Mouse (Mus musculus): ENCODE results near the gene Nkpd1. TPM values are rescaled to one million over a fixed set of nuclear protein-coding genes. Genes with fewer than 3 reads are reported as not detected.

Nkpd1 gene
- polyA plus RNA-seq, 1 experiment from 2014 or later, result 0.15 TPM

DNA sequence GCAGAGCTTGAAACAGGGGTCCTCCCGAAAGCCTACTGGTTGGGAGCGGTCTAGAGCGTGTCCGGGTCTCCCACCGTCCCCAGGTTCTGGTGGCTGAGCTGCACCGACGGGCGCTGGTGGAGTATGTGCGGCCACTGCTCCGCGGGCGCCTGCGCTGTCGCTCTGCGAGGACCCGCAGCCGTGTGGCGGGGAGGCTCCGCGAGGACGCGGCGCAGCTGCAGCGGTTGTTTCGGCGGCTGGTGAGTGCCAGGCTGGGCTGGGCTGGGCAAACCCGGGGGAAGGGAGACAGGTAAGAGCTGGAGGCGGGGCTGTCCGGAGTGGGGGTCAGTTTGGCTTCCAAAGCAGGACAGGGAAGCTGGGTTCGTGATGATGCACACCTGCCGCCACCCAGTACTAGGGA, 28.1 kb upstream of the Nkpd1 start:
- POLR2A ChIA-PET, result no interaction called here
- ATAC-seq (no peak), DNase-seq (ENCODE audit: low read depth, low spot score) (no peak)
- TF ChIP-seq CTCF (IDR thresholded peaks at IDR 0.05), result no peak
- in situ Hi-C loops (cut with MboI; ENCODE audit: low pct_unique_long_range_greater_than_20kb), result no loop called here
- CTCF ChIA-PET, result no interaction called here
- peaks cover 9% of the 10 kb centered on the region for H3K27me3 ChIP-seq

DNA sequence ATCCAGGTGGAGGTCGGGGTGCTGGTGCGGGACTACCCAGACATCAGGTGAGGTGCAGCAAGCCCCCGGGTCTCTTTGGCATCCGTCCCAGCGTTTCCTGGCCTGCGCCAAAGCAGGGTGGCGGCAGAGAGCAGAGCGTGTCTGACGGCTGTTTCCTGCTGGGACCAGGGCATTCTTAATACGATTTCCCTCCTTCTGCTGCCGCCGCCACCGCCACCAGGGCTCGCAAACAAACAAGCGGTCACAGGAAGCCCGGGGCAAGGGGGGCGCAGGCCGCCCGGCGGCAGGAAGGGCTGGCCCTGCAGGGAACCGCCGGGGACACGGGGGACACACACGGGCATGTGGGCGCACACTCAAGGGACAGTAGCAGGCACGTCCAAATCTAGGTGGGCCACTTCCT, 25.9 kb upstream of the Nkpd1 start:
- no peak for TF ChIP-seq CTCF (IDR thresholded peaks at IDR 0.05)
- DNase-seq (ENCODE audit: low read depth, low spot score), result no peak
- POLR2A ChIA-PET, result no interaction called here
- in situ Hi-C loops (cut with MboI; ENCODE audit: low pct_unique_long_range_greater_than_20kb), result no loop called here
- CTCF ChIA-PET, result interaction anchor here (1.3 kb wide), 1 partner anchor 9 kb away, joined by 3 read pairs; no protein-coding TSS in a partner anchor
- ATAC-seq, result no peak
- H3K27me3 ChIP-seq, result peaks cover 9% of the 10 kb centered on the region

DNA sequence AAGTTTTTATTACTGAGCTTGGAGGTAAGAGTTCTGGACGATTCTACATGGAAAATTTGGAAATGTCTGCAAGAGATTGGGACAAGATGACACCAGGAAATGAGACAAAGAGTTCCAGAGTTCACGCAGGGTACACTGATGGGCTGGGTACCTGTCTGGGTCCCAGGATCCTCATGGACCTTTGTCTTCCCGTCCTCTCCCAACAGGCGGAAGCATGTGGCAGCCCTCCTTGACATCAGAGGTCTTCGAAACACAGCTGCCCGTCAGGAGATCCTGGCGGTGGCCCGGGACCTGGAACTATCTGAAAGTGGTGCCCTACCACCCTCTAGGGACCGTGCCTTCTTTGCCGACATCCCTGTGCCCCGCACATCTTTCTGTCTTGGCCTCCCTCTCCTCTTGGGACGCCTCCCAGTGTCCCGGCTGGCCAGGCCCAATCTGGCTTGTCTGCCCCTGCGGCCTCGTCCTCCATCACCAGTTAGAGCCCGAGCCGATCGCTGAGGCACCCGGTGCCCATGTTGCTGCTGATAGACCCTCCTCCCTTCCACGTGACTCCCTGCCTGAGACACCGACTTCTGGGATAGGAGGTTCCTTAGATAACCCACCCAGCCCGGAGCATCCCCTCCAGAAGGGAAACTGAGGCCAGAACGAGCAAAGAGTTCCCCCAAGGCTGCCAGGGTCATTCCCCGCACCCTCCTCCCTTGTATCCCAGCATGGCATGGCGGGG, 22.7 kb upstream of the Nkpd1 start:
- CTCF ChIA-PET, result interaction anchor here (0.9 kb wide), 1 partner anchor 39 kb away, joined by 3 read pairs; no protein-coding TSS in a partner anchor
- no peak for DNase-seq (ENCODE audit: low read depth, low spot score)
- H3K27me3 ChIP-seq, result no peaks in the 10 kb centered on the region
- in situ Hi-C loops (cut with MboI; ENCODE audit: low pct_unique_long_range_greater_than_20kb), result loop anchor here (5.0 kb wide), 1 partner anchor 33 kb away; the partner anchor contains the start of gene Exoc3l2
- POLR2A ChIA-PET, result no interaction called here
- ATAC-seq, result no peak
- TF ChIP-seq CTCF (IDR thresholded peaks at IDR 0.05), result no peak

DNA sequence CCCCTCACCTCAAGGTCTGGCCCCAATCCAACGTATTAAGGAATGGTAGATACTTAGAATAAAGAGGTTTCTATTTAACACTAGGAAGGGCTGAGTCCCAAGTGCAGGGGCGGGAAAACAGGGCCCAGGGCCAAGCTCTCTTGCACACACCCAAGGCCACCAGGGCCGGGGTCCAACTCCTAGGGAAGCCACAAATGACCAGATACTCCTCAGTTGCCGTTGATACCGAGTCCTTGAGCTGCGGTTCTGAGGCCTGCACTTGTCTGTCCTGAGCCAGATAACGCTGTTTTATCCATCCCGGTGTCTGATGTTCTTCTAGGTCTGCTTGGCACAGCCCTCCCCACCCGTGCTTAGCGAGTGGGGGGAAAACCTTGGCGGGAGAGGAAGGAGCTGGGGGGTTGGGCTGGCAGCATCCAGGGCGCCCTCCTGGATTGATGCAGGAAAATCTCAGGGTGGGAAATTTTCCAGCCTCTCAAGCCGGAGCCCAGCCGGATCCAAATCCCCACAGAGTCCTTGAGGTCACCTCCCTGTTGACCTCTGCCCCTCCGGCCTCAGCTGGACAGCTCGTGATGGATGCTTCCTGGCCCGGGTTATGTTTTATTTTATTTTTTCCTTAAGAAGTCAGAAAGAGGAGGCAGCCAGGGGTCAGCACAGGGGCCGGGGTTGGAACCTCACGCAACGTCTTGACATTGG, 22.0 kb upstream of the Nkpd1 start:
- no peak for ATAC-seq
- ChIA-PET POLR2A (no interaction called here), CTCF (interaction anchor here (0.9 kb wide), 1 partner anchor 38 kb away, joined by 3 read pairs; no protein-coding TSS in a partner anchor)
- TF ChIP-seq CTCF (IDR thresholded peaks at IDR 0.05), result no peak
- H3K27me3 ChIP-seq, result no peaks in the 10 kb centered on the region
- DNase-seq (ENCODE audit: low read depth, low spot score), result no peak
- in situ Hi-C loops (cut with MboI; ENCODE audit: low pct_unique_long_range_greater_than_20kb), result loop anchor here (5.0 kb wide), 1 partner anchor 33 kb away; the partner anchor contains the start of gene Exoc3l2

DNA sequence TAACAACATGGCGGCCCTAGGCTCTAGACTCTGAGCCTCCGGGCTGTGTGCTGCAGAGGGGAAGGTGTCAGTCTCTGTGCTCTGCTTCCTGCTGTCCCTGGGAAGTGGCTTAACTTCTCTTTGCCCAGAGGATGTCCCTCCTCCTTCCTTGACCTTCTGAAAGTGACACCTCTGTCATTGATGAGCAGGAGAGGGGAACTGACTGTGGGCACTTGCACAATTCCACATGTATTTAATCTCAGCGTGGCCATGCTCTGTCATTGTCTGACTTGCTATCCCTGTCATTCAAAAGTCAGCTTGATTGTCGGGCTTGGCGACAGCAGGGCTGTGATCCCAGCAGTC, 21.5 kb upstream of the Nkpd1 start:
- in situ Hi-C loops (cut with MboI; ENCODE audit: low pct_unique_long_range_greater_than_20kb), result loop anchor here (5.0 kb wide), 1 partner anchor 34 kb away; the partner anchor contains the start of gene Exoc3l2
- no peaks in the 10 kb centered on the region for H3K27me3 ChIP-seq
- CTCF ChIA-PET, result interaction anchor here (1.1 kb wide), 1 partner anchor 91 kb away, joined by 3 read pairs; no protein-coding TSS in a partner anchor

DNA sequence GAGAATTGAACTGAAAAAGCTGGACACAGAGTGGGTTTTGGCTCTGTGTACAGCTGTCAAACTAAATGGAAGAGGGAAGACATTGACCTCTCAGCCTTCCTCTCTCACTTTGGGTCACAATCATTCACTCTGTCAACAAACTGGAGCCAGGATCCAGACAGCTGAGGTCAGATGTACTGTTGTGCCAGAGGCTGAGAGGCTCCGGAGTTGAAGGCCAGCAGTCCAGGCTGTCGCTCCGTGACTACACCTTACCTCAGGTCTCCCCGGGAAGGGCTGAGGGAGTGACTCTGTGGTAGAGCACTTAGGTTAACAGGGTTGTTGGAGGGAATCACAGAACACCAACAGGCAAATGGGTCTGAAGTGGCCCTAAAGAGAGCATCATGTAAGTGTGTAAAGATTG, 19.3 kb upstream of the Nkpd1 start:
- no peak for TF ChIP-seq CTCF (IDR thresholded peaks at IDR 0.05)
- no peaks in the 10 kb centered on the region for H3K27me3 ChIP-seq
- in situ Hi-C loops (cut with MboI; ENCODE audit: low pct_unique_long_range_greater_than_20kb), result loop anchor here (5.0 kb wide), 1 partner anchor 36 kb away; the partner anchor contains the start of gene Exoc3l2
- POLR2A ChIA-PET, result no interaction called here
- no peak for DNase-seq (ENCODE audit: low read depth, low spot score)
- no peak for ATAC-seq
- CTCF ChIA-PET, result no interaction called here

More for the DNA sequence above, 21.5 kb upstream of the Nkpd1 start:
- ATAC-seq (no peak), DNase-seq (ENCODE audit: low read depth, low spot score) (no peak)
- no peak for TF ChIP-seq CTCF (IDR thresholded peaks at IDR 0.05)
- POLR2A ChIA-PET, result no interaction called here

DNA sequence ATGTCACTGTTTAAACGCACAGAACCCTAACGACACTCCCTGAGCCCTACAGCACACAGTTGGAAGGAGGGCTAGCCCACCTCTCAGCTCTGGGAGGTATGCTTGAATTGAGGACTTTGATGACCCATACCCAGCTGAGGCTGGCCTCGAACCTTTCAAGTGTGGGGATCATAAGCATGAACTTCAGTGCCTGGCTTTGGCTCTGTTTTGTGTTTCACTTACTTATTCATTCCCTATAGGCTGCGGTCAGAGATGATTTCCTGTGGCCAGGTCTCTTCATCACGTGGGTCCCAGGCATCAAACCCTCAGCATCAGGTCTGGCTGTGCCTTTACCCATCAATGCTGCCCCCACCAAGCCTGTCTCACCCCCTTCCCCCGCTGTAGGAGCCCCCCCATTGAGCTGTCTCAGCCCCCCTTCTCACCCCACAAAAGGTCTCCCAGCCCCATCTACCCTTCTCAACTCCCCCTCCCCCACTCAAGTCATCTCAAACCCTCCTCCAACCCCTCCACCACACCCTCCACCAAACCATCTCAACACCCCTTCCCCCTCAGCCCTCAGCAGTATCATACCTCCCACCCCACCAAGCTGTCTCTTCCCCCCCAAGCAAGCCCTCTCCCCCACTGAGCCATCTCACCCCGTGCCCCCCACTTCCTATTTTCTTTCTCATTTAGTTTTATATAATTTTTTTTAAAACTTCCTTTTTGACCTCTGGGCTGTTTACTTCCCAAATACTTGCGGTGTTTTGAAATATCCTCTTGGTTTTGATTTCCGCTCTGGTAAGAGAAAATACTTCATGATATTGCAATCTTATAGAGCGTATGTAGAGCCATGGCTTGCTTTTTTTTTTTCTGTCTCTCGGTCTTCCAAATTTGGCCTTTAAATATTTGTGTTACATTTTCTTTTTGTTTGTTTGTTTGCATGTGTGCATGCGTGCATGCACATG, 16.9 kb upstream of the Nkpd1 start:
- ATAC-seq (no peak), DNase-seq (ENCODE audit: low read depth, low spot score) (no peak)
- no peaks in the 10 kb centered on the region for H3K27me3 ChIP-seq
- ChIA-PET CTCF (interaction anchor here (1.5 kb wide), 1 partner anchor 10 kb away, joined by 3 read pairs; no protein-coding TSS in a partner anchor), POLR2A (no interaction called here)
- in situ Hi-C loops (cut with MboI; ENCODE audit: low pct_unique_long_range_greater_than_20kb), result no loop called here
- TF ChIP-seq CTCF (IDR thresholded peaks at IDR 0.05), result no peak

DNA sequence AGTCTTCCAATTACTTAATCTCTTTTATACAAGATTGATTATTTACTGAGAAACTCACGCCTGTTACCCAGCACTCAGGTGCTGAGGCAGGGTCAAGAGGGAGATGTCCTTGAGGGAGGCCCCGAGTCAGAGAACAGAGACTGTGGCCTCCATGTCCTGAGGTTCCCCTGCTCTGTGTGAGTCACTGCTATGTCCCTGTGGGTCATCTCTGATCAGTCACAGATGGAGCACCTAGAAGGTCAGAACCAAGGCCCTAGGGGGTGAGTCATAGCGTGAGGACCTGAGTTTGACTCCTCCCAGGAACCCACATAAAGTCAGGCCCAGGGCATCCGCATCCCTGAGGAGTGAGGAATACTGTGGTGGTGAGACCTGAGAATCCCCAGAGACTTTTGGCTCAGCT, 16.0 kb upstream of the Nkpd1 start:
- ChIA-PET CTCF (interaction anchor here (1.5 kb wide), 1 partner anchor 11 kb away, joined by 3 read pairs; no protein-coding TSS in a partner anchor), POLR2A (no interaction called here)
- DNase-seq (ENCODE audit: low read depth, low spot score), result no peak
- H3K27me3 ChIP-seq, result no peaks in the 10 kb centered on the region
- TF ChIP-seq CTCF (IDR thresholded peaks at IDR 0.05), result no peak
- no peak for ATAC-seq
- in situ Hi-C loops (cut with MboI; ENCODE audit: low pct_unique_long_range_greater_than_20kb), result no loop called here

DNA sequence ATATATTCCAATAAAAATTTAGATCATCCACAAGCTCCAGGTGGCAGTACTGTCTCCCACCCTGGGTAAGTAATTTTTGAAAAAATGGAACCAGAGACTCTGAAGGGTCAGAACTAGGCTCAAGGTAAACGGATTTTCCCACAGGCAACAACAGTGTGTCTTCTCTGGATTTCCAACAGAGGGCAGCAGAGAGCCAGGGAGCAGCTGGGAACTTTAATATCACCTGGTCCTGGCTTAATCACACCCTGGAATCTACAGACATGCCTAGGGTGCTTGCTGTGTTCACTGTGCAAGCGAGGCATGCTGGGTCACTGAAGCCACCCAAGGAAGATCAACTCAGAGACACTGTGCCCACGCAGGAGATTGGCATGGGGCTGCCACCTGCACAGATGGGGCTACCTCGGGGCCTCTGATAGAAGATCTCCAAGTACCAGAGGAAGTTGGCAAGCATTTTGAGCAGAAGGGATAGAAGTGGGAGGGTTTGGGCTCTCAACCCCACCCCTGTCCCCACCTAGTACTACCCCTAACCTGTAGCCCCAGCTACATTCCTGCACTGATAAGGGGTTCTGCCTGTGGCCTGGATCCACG, 14.1 kb upstream of the Nkpd1 start:
- ChIA-PET POLR2A (no interaction called here), CTCF (interaction anchor here (0.7 to 4.5 kb wide), 8 partner anchors 14 to 165 kb away, joined by 3 to 20 read pairs (median 4); partner anchors contain the start of genes Nkpd1 and Ppp1r37)
- DNase-seq (ENCODE audit: low read depth, low spot score) (peak; percentile 20), ATAC-seq (peak; percentile 41)
- in situ Hi-C loops (cut with MboI; ENCODE audit: low pct_unique_long_range_greater_than_20kb), result no loop called here
- TF ChIP-seq CTCF (IDR thresholded peaks at IDR 0.05), result no peak
- H3K27me3 ChIP-seq, result no peaks in the 10 kb centered on the region

DNA sequence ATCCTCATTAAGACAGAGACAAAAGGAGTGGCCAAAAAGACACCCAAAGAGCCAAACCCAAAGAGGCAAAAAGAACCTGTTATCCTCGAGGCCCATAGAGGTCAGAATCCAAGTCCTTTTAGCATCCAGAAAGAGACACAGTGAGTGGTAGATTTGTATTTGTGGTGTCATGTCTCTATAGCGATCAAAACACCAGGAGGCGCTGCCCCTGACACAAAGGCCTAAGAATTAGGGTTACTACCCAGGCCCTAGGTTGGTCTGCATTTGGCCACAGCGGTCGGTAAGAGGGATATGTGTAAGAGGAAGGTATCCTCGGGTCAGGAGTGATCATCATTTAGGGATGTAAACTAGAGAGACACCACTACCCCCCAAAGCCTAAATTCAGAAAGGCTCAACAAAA, 11.3 kb upstream of the Nkpd1 start:
- no peak for TF ChIP-seq CTCF (IDR thresholded peaks at IDR 0.05)
- CTCF ChIA-PET, result interaction anchor here (1.8 to 4.5 kb wide), 2 partner anchors 63 to 84 kb away, joined by 3 to 20 read pairs; no protein-coding TSS in a partner anchor
- POLR2A ChIA-PET, result interaction anchor here (1.8 kb wide), 1 partner anchor 63 kb away, joined by 4 read pairs; no protein-coding TSS in a partner anchor
- in situ Hi-C loops (cut with MboI; ENCODE audit: low pct_unique_long_range_greater_than_20kb), result loop anchor here (5.0 kb wide), 1 partner anchor 66 kb away; no protein-coding TSS in a partner anchor
- no peak for DNase-seq (ENCODE audit: low read depth, low spot score)
- ATAC-seq, result no peak
- H3K27me3 ChIP-seq, result no peaks in the 10 kb centered on the region
